Mouse (Mus musculus) mesoderm, embryonic 11.5 days (tissue): ENCODE data around the gene Atf5.

Experiments
- DNase-seq: peaks from one replicate; pipeline ENCODE4 v3.0.0-alpha.2; 2012; ENCODE audit warnings: low read depth, low spot score

Gene Atf5

DNA sequence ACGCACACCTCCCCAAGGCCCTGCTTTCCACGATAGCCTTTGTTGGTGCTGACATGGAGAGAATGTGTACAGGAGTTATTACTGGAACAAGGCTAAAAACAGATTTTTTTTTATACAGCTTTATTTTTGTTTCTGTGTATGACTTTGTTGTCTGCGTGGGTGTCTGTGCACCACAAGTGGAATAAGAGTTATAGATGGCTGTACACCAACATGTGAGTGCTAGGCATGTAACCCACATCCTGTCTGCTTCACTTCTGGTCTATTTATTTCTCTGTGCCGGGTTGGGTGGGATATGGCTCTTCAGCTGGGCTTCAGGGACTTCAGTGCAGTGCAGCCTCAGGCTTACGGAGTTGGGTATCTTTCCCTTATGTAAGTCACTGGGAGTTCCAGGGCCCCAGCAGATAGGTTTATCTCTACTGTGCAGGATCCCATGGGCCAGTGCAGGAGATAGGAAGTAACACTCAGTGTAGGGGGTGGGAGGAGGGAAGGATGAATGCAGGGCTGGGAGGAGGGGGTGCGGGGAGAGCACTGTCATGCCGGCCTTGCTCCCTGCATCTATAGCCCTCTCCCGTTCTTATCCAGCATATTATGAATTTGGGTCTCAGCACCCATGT lies 43.8 kb downstream of the Atf5 start:
- no peak for DNase-seq

DNA sequence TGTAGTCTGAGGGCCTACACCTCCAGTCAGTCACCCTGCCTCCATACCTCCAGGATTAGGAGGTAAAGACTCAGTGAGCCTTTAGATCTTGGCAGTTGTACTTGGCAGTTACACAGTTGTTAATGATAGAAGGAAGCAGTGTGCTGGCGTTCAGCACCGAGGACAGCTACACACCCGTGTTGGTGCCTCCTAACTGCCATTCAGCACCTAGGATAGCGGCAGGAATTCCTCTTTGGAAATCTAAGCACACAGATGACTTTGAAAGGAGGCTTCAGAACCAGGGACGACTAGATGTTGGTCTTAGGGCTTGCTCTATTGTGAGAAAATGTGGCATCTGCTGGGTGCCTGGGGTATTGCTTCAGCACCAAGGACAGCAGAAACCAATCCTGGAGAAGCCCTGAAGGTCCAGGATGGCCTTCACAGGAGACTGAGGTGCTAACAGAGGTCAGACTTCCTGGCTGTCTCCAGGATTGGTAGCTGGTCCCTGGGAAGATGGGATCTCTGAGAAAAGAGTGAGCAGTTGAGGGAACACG lies 46.3 kb downstream of the Atf5 start:
- peak; percentile 91 for DNase-seq

DNA sequence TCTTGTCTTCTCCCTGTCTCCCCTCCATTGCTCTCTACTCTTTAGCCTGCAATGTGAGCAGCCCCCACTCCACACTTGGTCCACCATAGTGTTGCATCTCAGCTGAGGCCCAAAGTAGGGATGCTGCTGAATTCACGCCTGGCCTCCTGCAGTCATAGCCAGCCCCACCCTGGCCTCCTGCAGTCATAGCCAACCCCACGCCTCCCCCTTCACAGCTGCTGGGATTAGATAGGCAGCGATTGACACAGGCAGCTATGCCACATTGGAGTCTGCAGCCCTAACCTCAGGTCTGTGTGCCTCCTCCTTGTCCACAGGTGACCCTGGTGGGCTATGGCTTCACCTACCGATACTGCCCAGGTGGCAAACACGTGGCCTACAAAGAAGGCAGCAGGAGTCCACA lies 48.3 kb downstream of the Atf5 start:
- no peak for DNase-seq
